Mouse (Mus musculus) lung, postnatal 0 days (tissue): ENCODE results near the gene Ilf3.

Experiments used
- CTCF ChIP-seq: IDR thresholded peaks from 2 replicates; pipeline ENCODE4 v1.5.1; 2016; ENCODE audit warnings: antibody characterized with exemption, mild to moderate bottlenecking
- EP300 ChIP-seq: IDR thresholded peaks from 2 replicates; pipeline ENCODE4 v1.6.1; 2016; ENCODE audit warnings: antibody characterized with exemption, mild to moderate bottlenecking, control low read depth

DNA sequence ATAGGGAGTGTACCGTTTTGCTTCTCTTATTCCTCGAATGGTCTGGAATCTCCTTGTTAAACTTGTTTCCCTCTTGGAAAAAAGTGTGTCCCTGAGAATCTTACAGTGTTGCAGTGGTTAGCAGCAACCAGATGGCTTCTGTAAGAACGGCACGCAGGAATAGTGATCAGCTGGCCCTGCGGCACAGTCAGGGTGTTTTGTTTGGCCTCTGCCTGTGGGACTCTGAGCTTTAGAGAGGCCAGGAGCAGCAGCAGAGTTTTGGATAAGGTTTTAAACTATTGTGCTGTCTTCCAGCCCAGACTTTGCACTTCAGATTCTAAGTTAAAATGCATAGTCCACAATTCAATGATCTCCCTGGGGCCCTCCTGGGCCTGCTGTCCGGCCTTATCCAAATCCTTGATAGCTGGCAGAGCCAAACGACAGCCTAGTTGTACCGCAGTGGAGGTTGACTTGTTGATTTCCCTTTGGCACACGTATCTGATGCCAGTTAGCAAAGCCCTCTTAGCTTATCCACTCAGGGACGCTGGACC is 25.0 kb downstream of the Ilf3 start:
- TF ChIP-seq CTCF (no peak), EP300 (no peak)
